Mouse (Mus musculus): ENCODE data around the gene Lrrc29.
"Not testable (repeated sequence)": the region's sequence is repeated elsewhere in the genome, so short reads cannot be mapped to it uniquely, and the experiment has no call there.

The Lrrc29 gene

GRCm38 (mm10) chr8:105309142-105309847 is 16.8 kb downstream of the Lrrc29 start:
- no peak for DNase-seq (ENCODE audit: low spot score)

GRCm38 (mm10) chr8:105308428-105308827 is 17.6 kb downstream of the Lrrc29 start:
- DNase-seq (ENCODE audit: low spot score), result no peak

GRCm38 (mm10) chr8:105307670-105308069 is 18.4 kb downstream of the Lrrc29 start:
- DNase-seq (ENCODE audit: low spot score), result no peak

DNA sequence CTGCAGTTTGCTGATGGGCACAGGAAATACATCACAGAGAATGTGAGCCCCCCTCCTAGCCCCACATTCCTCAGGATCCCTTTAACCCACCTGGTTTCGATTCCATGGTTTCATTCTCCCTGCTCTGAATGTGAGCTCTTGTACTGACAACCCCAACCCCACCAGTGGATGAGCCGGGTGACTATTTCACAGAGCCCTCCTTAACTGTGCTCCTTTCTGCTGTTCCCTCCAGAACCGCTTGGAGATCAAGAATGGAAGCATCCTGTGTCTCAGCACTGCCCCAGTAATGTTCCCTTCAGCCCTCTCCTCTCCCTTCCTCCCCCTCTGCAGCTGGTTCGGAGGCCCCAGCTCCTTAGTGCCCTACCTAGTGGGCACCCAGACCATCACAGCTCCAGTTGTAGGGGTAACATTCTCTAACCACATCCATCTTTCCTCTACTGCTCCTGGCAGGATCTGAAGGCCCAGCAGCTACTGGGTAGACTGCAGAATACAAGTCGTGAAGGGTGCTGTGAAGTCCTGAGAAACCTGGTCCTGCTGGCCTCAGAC is 19.9 kb downstream of the Lrrc29 start:
- no peak for DNase-seq (ENCODE audit: low spot score)

- DNase-seq (ENCODE audit: low spot score), result no peak
These were observed 20.6 kb downstream of the Lrrc29 start, which contains the start of gene Elmo3 for GRCm38 (mm10) chr8:105305211-105306145. Gene Elmo3 (plus strand): TSS chr8:105305601.

DNA sequence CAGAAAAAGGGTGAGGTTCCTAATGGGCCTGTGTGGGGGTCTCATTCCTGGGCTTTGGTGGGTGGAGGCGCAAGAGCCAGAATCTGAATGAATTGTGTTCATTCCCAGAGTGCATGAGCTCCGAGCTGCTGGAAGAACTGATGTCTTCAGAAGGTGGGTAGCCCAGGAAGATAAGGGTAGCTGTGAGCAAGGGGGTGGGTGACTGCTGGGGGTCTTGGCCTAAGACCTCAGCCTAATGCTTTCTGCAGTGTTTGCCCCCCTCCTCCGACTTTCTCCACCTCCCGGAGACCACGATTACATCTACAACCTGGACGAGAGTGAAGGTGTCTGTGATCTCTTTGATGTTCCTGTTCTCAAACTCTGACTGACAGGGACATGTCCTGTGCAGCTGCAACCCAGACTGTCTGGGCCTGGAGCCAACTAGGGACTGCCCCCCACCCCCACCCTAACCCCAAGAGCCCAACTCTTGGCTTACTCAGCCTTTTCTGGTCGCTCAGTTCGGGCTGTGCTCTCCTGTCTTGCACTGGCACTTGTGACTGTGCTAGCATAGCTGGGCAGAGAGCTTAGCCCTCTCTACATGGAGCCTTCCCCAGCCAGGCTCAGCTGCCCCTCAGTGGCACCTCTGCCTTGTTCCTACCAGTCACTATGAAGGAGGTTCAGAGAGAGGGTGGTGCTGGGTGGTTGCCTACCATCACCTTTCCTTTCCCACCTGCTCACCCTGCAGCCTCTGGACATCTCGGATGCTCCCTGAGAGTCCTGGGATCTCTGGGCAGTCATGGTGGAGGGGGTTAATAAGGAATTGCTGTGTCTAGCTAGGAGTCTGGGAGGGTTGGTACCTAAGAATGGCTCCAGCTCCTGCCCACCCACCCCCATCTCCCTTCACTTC is 21.5 kb downstream of the Lrrc29 start:
- DNase-seq (ENCODE audit: low spot score), result no peak

DNA sequence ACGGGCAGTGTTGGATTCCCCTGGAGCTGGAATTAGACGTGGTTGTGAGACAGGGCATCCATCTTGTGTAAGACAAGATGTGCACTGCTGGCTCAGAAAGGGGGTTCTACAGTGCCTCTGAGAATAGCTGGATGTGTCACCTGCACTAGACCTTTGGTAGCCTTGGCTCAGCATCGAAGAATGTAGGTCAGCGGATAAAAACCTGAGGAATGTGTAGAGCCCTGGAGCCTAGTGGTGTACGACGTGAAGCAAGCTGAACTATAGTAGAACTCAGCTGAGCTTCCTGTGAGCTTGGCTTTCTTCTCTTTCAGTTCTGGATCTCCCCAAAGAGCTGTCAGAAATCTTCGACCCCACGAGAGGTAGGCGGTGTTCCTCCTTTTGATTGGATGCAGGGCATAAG is 22.2 kb downstream of the Lrrc29 start:
- DNase-seq (ENCODE audit: low spot score), result no peak

DNA sequence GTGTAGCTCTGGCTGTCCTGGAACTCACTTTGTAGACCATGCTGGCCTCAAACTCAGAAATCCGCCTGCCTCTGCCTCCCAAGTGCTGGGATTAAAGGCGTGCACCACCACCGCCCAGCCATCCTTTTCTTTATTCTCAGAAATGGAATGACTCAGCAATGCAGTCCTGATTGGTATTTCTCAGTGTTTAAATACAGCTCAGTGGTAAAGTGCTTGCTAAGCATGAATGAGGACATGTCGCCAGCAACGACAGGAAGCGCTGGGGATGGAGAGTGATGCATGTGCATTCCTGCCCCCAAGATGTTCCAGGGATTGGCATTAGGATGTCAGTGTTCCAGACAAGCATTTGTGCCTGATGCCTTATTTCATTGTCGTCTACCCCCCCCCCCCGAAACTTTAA is 22.7 kb downstream of the Lrrc29 start:
- DNase-seq (ENCODE audit: low spot score), result no peak

- no peak for DNase-seq (ENCODE audit: low spot score)
These were observed 26.1 kb downstream of the Lrrc29 start for GRCm38 (mm10) chr8:105299962-105300361.

DNA sequence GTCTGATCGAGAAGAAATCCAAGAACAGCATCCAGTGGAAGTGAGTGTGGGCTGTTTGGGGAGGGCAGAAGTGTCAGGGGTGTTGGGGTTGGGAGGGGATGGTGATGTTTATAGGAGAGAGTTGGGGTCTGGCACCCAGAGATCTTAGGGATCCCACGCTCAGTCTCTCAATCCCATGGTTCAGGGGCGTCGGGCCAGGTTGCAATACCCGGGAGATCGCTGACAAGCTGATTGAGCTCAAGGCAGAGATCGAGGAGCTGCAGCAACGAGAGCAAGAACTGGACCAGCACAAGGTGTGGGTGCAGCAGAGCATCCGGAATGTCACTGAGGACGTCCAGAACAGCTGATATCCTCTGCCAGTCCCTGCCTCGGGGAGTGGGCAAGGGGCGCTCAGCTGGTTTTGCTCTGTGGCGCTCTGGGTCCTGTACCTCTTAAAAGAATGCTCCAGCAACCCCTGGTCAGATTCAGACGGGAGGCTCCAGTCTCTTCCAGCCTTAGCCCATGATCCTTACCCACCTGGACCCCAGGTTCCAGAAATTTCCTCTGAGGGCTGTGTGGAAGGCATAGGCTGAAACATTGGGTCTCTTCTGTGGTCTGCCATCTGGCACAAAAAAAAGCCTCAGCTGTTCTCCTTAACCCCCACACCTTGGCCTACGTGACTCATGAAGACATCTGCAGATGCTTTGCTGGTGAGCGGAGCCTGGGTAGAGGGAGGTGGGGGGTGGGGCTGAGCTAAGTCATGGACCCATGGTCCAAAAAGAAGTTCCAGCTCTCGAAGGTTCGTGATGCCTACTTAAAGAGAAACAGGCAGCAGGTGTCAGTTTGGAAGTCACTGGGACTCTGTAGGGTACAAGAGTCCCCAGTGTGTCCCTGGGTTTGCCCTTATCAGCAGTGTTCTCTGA is 27.5 kb downstream of the Lrrc29 start:
- no peak for DNase-seq (ENCODE audit: low spot score)

- peak; percentile 82 for DNase-seq (ENCODE audit: low spot score)
These were observed 28.4 kb downstream of the Lrrc29 start, which contains the start of gene E2f4 for GRCm38 (mm10) chr8:105297511-105298192. Gene E2f4 (plus strand): TSS chr8:105297663.

DNA sequence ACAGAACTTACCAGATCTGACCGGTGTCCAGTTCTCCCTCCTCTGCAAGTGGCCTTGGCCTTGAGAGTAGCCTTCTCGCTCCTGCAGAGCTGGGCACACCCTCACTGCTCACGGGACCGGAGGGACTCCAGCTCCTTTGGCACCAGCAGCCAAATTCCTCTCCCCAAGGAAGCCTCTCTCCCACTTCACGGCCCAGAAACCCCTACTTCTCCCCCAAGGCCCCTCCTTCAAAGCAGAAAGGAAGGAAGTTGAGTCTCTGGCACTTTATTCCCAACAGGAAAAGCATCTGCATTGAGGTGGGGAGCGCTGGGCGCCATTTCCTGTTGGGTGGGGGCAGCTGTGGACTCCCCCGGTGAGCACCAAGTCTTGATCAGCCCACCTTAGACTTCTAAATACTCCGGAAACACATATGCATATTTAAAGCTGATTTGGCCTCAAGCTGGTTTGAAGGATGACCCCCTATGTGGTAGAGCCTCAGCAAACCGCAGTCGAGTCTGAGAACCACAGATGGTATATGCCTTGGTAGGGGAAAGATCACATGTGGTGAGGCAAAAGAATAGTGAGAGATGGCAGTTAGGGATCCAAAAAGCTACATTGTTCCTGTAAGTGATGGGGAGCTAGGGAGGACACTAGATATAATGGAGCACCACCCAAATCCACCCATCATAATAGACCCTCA is 30.0 kb downstream of the Lrrc29 start, which contains the start of gene Exoc3l:
Gene Exoc3l, minus strand, starts transcription at position 207 of the 679 bp plus-strand sequence.
- no peak for DNase-seq (ENCODE audit: low spot score)

DNA sequence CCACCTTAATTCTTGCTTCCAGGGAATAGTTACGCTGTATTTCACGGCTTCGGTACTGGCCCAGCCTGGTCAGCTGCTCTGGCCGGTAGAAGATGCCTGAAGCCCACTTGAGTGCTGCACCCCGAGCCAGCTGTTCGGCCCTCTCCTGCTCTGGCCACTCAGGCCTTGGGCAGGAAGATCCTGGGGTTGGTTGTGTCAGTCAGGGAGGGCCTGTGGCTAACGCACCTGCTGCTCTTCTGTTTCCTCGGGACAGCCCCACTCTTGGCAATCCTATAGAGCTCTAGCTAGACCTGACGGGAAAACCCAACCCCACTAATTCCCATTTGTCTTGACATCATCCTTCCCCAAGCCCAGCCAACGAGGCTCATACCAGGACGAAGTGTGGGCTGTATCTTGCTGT is 30.8 kb downstream of the Lrrc29 start:
- no peak for DNase-seq (ENCODE audit: low spot score)

DNA sequence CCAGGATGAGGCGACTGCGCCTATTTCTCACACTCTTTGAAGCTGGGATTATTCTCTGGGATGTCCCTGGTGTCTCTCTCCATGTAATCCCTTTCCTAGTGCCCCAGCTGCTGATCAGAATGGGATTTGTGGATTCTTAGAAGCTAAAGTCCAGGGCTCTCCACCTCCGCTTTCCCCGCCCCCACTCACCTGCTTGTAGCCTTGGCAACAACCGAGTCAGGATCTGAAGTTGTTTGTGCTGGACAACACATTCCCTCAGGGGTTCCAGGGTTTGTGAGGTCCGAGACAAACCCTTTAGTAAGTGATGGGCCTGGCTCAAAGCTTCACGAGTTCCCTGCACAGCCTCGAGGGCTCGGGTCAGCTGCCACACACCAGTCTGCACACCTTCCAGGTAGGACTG is 31.3 kb downstream of the Lrrc29 start:
- DNase-seq (ENCODE audit: low spot score), result no peak

- DNase-seq (ENCODE audit: low spot score), result no peak
These were observed 32.7 kb downstream of the Lrrc29 start for GRCm38 (mm10) chr8:105293405-105293804.

DNA sequence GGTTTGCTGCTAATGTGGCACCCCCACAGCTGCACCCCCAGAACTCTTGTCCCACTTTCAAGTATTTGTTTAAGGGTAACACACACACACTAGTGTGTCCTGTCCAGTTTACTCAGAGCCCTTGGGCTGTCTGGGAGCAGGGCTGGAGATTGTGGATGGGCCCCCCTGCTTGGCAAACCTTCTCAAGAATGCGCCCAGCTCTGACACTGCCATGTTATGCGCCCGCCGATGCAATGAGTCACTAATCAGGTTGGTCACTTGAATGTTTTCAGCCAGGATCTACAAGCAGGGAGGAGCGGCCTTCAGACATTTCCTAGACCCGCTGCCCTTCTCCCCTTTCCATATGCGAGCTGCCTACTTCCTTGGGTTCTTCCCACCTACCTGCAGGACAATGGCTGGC is 33.6 kb downstream of the Lrrc29 start:
- DNase-seq (ENCODE audit: low spot score), result no peak

DNA sequence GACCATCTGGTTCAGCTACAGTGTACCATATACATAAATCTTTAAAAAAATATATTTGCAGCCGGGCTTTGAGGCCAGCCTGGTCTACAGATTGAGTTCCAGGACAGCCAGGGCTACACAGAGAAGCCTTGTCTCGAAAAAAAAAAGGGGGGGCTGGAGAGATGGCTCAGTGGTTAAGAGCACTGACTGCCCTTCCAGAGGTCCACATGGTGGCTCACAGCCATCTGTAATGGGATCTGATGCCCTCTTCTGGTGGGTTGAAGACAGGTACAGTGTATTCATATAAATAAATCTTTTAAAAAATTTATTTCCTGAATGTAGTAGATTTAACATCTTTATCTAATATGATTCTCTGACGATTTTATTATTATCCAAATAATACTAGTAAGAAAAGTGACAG is 34.3 kb downstream of the Lrrc29 start:
- DNase-seq (ENCODE audit: low spot score), result not testable (repeated sequence)

DNA sequence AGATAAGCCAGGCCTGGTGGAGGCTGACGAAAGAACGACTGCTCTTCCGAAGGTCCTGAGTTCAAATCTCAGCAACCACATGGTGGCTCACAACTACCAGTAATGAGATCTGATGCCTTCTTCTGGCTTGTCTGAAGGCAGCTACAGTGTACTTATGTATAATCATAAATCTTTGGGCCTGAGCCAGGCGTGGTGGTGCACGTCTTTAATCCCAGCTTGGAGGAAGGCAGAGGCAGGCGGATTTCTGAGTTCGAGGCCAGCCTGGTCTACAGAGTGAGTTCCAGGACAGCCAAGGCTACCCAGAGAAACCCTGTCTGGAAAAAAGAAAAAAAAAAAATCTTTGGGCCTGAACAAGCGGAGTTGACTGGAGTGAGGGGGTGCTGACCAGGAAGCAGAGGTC is 34.7 kb downstream of the Lrrc29 start:
- not testable (repeated sequence) for DNase-seq (ENCODE audit: low spot score)

- no peak for DNase-seq (ENCODE audit: low spot score)
These were observed 35.3 kb downstream of the Lrrc29 start for GRCm38 (mm10) chr8:105290554-105291314.
